Mouse (Mus musculus): ENCODE results near the gene Id1. TPM values are rescaled to one million over a fixed set of nuclear protein-coding genes. Genes with fewer than 3 reads are reported as not detected.

The Id1 gene
- polyA plus RNA-seq, 1 experiment = 53.5 TPM

DNA sequence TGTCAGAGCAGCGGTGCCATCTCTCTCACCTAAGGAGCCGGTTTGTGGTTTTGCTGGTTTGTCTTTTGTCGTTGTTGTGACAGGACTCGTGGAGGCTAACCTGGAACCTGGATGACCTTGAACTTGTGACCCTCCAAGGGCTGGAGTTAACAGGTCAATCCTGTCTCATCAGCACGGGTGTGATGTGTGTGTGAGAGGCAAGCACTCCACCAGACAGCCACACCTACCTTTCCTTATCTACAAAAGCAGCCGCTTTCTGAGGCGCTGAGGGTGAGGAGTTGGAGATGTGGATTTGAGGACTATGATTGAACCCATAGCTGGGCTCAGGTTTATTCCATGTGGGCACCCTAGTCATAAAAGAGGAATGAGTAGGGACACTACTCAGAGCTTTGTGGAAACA is 33.6 kb downstream of the Id1 start:
- Histone ChIP-seq H3K4me1 (ENCODE audit: control insufficient read depth, insufficient read depth, insufficient read length) (no peaks in the 10 kb centered on the region; the same call in 1 of the 2 replicates), H3K27me3 (ENCODE audit: control insufficient read depth, insufficient read depth, low read length) (no peaks in the 10 kb centered on the region), H3K27ac (ENCODE audit: insufficient read depth, low read length) (no peak overlapping the region), H3K36me3 (ENCODE audit: control insufficient read depth, insufficient read depth, low read length) (no peaks in the 10 kb centered on the region), H3K4me3 (ENCODE audit: extremely low read depth, insufficient read depth, insufficient read length) (no peak overlapping the region)
- 75% methylated on average over 7 of the region's 7 CpGs for WGBS
- no peak for DNase-seq (ENCODE audit: low read depth in 1 of 2, low spot score in 2 of 2)
- TF ChIP-seq POLR2A (IDR thresholded peaks at IDR 0.05; ENCODE audit: low read depth, low read length) = no peak
- no peak for TF ChIP-seq CTCF (IDR thresholded peaks at IDR 0.05; ENCODE audit: extremely low read depth, insufficient read depth, insufficient read length, insufficient replicate concordance)

DNA sequence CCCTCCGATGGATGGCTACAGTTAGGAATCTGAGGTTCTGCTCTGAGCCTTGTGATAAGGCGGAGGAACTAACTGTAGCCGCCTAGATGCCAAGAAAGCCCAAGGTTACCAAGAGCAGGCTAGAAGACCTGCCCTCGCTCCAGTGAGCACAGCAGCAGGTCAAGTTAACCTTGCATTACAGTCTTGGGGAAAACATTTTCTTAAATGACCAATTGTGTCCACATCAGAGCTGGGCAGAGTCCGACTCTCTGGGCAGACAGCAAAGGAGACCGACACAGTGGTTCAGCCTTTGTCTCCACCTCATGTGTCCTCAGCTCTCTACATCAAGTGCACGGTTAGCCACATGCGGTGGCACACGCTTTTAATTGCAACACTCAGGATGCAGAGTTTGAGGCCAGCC is 35.5 kb downstream of the Id1 start:
- no peak overlapping the region for H3K4me3 ChIP-seq (ENCODE audit: extremely low read depth, insufficient read depth, insufficient read length)
- TF ChIP-seq POLR2A (IDR thresholded peaks at IDR 0.05; ENCODE audit: low read depth, low read length) (no peak), CTCF (IDR thresholded peaks at IDR 0.05; ENCODE audit: extremely low read depth, insufficient read depth, insufficient read length, insufficient replicate concordance) (no peak)
- H3K36me3 ChIP-seq (ENCODE audit: control insufficient read depth, insufficient read depth, low read length) = no peaks in the 10 kb centered on the region
- H3K27me3 ChIP-seq (ENCODE audit: control insufficient read depth, insufficient read depth, low read length) = no peaks in the 10 kb centered on the region
- H3K27ac ChIP-seq (ENCODE audit: insufficient read depth, low read length) = no peak overlapping the region
- no peak for DNase-seq (ENCODE audit: low read depth in 1 of 2, low spot score in 2 of 2)
- WGBS = 81% methylated on average over 9 of the region's 9 CpGs
- H3K4me1 ChIP-seq (ENCODE audit: control insufficient read depth, insufficient read depth, insufficient read length) = peaks cover 9% of the 10 kb centered on the region

DNA sequence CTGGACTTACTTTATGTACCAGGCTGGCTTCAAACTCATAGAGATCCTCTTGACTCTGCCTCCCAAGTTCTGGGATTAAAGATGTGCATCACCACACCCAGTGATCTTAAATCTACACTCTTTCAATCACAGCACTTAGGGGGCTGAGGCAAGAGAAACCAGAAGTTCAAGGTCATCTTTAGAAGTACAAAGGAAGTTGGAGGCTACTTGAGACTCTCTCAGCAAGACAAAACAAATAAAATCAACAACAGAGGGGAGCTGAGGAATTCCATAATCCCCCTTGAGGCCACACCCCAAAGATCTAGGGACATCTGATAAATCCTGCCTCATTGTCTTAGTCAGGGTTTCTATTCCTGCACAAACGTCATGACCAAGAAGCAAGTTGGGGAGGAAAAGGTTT is 36.2 kb downstream of the Id1 start:
- H3K4me1 ChIP-seq (ENCODE audit: control insufficient read depth, insufficient read depth, insufficient read length) = peaks cover 9% of the 10 kb centered on the region
- H3K36me3 ChIP-seq (ENCODE audit: control insufficient read depth, insufficient read depth, low read length) = no peaks in the 10 kb centered on the region
- no peak overlapping the region for H3K27ac ChIP-seq (ENCODE audit: insufficient read depth, low read length)
- no peak overlapping the region for H3K4me3 ChIP-seq (ENCODE audit: extremely low read depth, insufficient read depth, insufficient read length)
- DNase-seq (ENCODE audit: low read depth in 1 of 2, low spot score in 2 of 2) = no peak
- WGBS = 57% methylated on average over 1 of the region's 1 CpGs
- no peak for TF ChIP-seq CTCF (IDR thresholded peaks at IDR 0.05; ENCODE audit: extremely low read depth, insufficient read depth, insufficient read length, insufficient replicate concordance)
- no peak for TF ChIP-seq POLR2A (IDR thresholded peaks at IDR 0.05; ENCODE audit: low read depth, low read length)
- no peaks in the 10 kb centered on the region for H3K27me3 ChIP-seq (ENCODE audit: control insufficient read depth, insufficient read depth, low read length)

DNA sequence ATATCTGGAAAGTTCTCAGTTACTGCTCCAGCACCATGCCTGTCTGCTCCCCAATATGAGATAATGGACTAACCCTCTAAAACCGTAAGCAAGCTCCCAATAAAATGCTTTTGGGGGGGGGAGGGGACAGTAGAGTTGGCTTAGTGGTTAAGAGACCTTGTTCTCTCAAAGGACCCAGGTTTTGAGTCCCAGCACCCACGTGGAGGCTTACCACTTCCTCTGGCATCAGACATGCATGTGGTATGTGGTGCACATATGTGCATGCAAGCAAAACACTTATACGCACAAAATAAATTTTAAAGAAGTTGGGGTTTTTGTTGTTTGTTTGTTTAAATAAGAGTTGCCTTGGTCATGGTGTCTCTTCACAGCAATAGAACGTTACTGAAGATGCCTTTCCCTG is 39.3 kb downstream of the Id1 start:
- DNase-seq (ENCODE audit: low read depth in 1 of 2, low spot score in 2 of 2) = peak in 1 of 2 experiments; percentile 59
- no peak overlapping the region for H3K27ac ChIP-seq (ENCODE audit: insufficient read depth, low read length)
- no peaks in the 10 kb centered on the region for H3K27me3 ChIP-seq (ENCODE audit: control insufficient read depth, insufficient read depth, low read length)
- H3K36me3 ChIP-seq (ENCODE audit: control insufficient read depth, insufficient read depth, low read length) = no peaks in the 10 kb centered on the region
- no peak overlapping the region for H3K4me3 ChIP-seq (ENCODE audit: extremely low read depth, insufficient read depth, insufficient read length)
- 23% methylated on average over 4 of the region's 4 CpGs for WGBS
- peaks cover 14% of the 10 kb centered on the region for H3K4me1 ChIP-seq (ENCODE audit: control insufficient read depth, insufficient read depth, insufficient read length)
- TF ChIP-seq CTCF (IDR thresholded peaks at IDR 0.05; ENCODE audit: extremely low read depth, insufficient read depth, insufficient read length, insufficient replicate concordance) (no peak), POLR2A (IDR thresholded peaks at IDR 0.05; ENCODE audit: low read depth, low read length) (no peak)

DNA sequence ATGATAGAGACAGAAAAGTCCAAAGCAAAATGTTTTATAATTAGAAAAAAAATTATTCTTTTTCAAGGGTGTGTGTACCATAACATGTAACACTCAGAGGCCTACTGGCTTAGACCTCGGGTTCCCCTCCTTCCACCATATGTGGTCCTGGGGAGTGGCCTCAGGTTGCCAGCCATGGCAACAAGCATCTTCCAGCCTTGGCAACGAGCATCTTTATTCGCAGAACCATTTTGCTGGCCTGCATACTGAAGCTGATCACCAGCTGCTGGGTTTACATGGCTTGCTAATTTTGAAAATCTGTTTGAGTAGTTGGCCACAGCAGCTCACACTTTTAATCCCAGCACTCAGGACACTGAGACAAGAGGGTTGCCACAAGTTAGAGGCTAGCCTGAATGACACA is 40.0 kb downstream of the Id1 start:
- 81% methylated on average over 3 of the region's 3 CpGs for WGBS
- Histone ChIP-seq H3K4me1 (ENCODE audit: control insufficient read depth, insufficient read depth, insufficient read length) (peaks cover 14% of the 10 kb centered on the region), H3K4me3 (ENCODE audit: extremely low read depth, insufficient read depth, insufficient read length) (no peak overlapping the region), H3K27ac (ENCODE audit: insufficient read depth, low read length) (no peak overlapping the region), H3K27me3 (ENCODE audit: control insufficient read depth, insufficient read depth, low read length) (no peaks in the 10 kb centered on the region), H3K36me3 (ENCODE audit: control insufficient read depth, insufficient read depth, low read length) (no peaks in the 10 kb centered on the region)
- no peak for DNase-seq (ENCODE audit: low read depth in 1 of 2, low spot score in 2 of 2)
- TF ChIP-seq POLR2A (IDR thresholded peaks at IDR 0.05; ENCODE audit: low read depth, low read length) (no peak), CTCF (IDR thresholded peaks at IDR 0.05; ENCODE audit: extremely low read depth, insufficient read depth, insufficient read length, insufficient replicate concordance) (no peak)

DNA sequence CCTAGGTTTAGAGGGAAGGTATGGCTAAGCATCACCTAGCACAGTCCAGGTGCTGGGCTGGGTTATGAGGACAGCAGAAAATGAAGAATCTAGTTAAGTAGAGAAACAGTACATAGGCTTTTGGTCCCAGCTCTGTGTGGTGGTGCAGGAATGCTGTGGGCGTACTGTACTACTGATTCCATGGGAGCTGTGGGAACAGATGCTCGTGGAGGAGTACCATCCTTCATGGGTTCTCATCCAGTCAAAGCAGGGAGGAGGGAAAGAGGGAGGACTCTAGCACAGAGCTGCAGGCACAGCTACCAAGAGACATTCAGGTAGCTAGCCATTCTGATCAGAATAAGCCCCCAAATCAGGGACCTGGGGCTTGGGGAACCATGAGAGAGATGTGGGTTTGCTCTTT is 40.4 kb downstream of the Id1 start:
- no peaks in the 10 kb centered on the region for H3K27me3 ChIP-seq (ENCODE audit: control insufficient read depth, insufficient read depth, low read length)
- no peak for DNase-seq (ENCODE audit: low read depth in 1 of 2, low spot score in 2 of 2)
- H3K4me3 ChIP-seq (ENCODE audit: extremely low read depth, insufficient read depth, insufficient read length) = no peak overlapping the region
- TF ChIP-seq CTCF (IDR thresholded peaks at IDR 0.05; ENCODE audit: extremely low read depth, insufficient read depth, insufficient read length, insufficient replicate concordance) (no peak), POLR2A (IDR thresholded peaks at IDR 0.05; ENCODE audit: low read depth, low read length) (no peak)
- 85% methylated on average over 2 of the region's 2 CpGs for WGBS
- H3K4me1 ChIP-seq (ENCODE audit: control insufficient read depth, insufficient read depth, insufficient read length) = peaks cover 14% of the 10 kb centered on the region
- no peaks in the 10 kb centered on the region for H3K36me3 ChIP-seq (ENCODE audit: control insufficient read depth, insufficient read depth, low read length)
- no peak overlapping the region for H3K27ac ChIP-seq (ENCODE audit: insufficient read depth, low read length)

DNA sequence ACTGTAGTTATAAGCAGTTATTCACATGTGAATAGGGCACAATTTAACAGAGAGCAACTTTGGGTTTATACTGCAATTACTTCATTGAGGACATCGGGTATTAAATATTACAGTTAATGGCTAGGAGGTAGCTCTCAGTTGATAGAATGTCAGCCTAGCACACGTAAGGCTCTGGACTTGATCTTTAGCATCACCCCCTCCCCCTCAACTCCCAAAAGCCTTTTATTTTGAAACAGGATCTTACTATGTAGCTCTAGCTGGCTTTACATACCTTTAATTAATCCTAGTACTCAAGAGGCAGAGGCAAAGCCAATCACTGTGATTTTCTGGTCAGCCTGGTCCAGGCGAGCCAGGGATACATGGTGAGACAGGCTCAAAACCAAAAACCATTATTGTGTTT is 41.0 kb downstream of the Id1 start:
- no peak overlapping the region for H3K27ac ChIP-seq (ENCODE audit: insufficient read depth, low read length)
- H3K4me3 ChIP-seq (ENCODE audit: extremely low read depth, insufficient read depth, insufficient read length) = no peak overlapping the region
- H3K36me3 ChIP-seq (ENCODE audit: control insufficient read depth, insufficient read depth, low read length) = no peaks in the 10 kb centered on the region
- no peaks in the 10 kb centered on the region for H3K27me3 ChIP-seq (ENCODE audit: control insufficient read depth, insufficient read depth, low read length)
- 93% methylated on average over 3 of the region's 3 CpGs for WGBS
- TF ChIP-seq POLR2A (IDR thresholded peaks at IDR 0.05; ENCODE audit: low read depth, low read length) = no peak
- TF ChIP-seq CTCF (IDR thresholded peaks at IDR 0.05; ENCODE audit: extremely low read depth, insufficient read depth, insufficient read length, insufficient replicate concordance) = no peak
- peaks cover 14% of the 10 kb centered on the region for H3K4me1 ChIP-seq (ENCODE audit: control insufficient read depth, insufficient read depth, insufficient read length)
- DNase-seq (ENCODE audit: low read depth in 1 of 2, low spot score in 2 of 2) = no peak
